In the genomic region with DNA sequence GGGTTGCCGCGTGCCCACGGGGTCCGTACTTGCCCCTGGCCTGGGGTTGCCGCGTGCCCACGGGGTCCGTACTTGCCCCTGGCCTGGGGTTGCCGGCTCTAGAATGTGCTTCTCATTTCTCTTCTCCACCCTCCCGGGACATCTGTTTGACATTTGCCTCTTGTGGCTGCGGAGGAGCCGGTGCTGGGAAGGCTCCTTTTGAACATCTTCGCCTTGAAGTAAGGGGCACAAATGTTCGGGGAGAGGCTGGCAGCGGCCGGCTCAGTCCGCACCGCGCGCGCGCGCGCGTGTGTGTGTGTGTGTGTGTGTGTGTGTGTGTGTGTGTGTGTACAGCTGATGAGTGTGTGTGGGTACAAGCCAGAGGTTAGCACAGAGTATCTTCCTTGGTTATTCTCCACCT, we compare ENCODE assay signal across 11 mouse cellular contexts. TPM values are rescaled to one million over a fixed set of nuclear protein-coding genes. Genes with fewer than 3 reads are reported as not detected.
"Had no signal": no experiment of that assay in that cellular context is flagged by ENCODE, and none has a peak within 500 bp of the region (broad histone marks: within the 10 kb centered on the region; RNA-seq: fewer than 3 reads in every experiment).

No protein-coding gene starts in this region.

RNA-seq across cellular contexts. Expression of a gene that starts 26.1 kb away (rescaled TPM):
- polyA plus RNA-seq: liver, postnatal 0 days; lung, postnatal 0 days; macrophage; midbrain, embryonic 14.5 days; myocyte; neural tube, embryonic 13.5 days; neural tube, embryonic 15.5 days; small intestine, adult 2 months had no signal

RNA-seq across cellular contexts. Expression of a gene that starts 40.5 kb away (rescaled TPM):
- polyA plus RNA-seq: macrophage; midbrain, embryonic 12.5 days; neural tube, embryonic 11.5 days; stomach, embryonic 14.5 days had no signal
